Mouse (Mus musculus) kidney, adult 2 months (tissue): ENCODE data around the gene Akap6. TPM values are rescaled to one million over a fixed set of nuclear protein-coding genes. Genes with fewer than 3 reads are reported as not detected.

Experiments
- DNase-seq: peaks from one replicate; pipeline ENCODE4 v3.0.0; 2021
- H3K27ac ChIP-seq: fragments of 200-500 bp; 2 replicates; pipeline ENCODE4 v1.5.1; 2012; ENCODE audit warnings: low read depth, low read length, control low read depth, inconsistent platforms; ENCODE audit not compliant: insufficient read depth
- H3K27me3 ChIP-seq: fragments of 200-500 bp; replicated peaks from 2 replicates; pipeline ENCODE4 v1.6.1; 2012; ENCODE audit warnings: mild to moderate bottlenecking, moderate library complexity, low read length, inconsistent platforms; ENCODE audit not compliant: control insufficient read depth, insufficient read depth
- H3K36me3 ChIP-seq: fragments of 200-500 bp; 2 replicates; pipeline ENCODE4 v1.6.1; 2012; ENCODE audit warnings: mild to moderate bottlenecking, moderate library complexity, low read length, inconsistent platforms; ENCODE audit not compliant: control insufficient read depth, insufficient read depth
- H3K4me1 ChIP-seq: fragments of 200-500 bp; 2 replicates; pipeline ENCODE4 v1.6.1; 2011; ENCODE audit warnings: low read length; ENCODE audit not compliant: control insufficient read depth, insufficient read depth
- H3K4me3 ChIP-seq: fragments of 200-500 bp; 2 replicates; pipeline ENCODE4 v1.5.1; 2011; ENCODE audit warnings: mild to moderate bottlenecking, low read depth, low read length, control low read depth; ENCODE audit not compliant: insufficient read depth
- CTCF ChIP-seq: fragments of 200-500 bp; conservative IDR thresholded peaks from 2 replicates; pipeline ENCODE4 v1.5.1; 2011; ENCODE audit warnings: low read depth, mild to moderate bottlenecking, control low read depth, low read length, moderate library complexity, mixed read lengths; ENCODE audit not compliant: insufficient read depth, insufficient read length
- POLR2A ChIP-seq: fragments of 200-500 bp; IDR thresholded peaks from one replicate; pipeline ENCODE4 v1.6.1; 2011; ENCODE audit warnings: low read depth, low read length, control low read depth
- WGBS: fragments of 180-500 bp; shearing (Covaris S2); methylation state at CpG from one replicate; pipeline ENCODE4 v1.1.7; 2018; 5-methylcytosine and 5-hydroxymethylcytosine counted together
- polyA plus RNA-seq: library from polyadenylated mRNA; depleted of rRNA; stranded (reverse); fragments of >200 nt; gene quantifications from 2 replicates; pipeline ENCODE4 v1.2.3, GENCODE M21; 2012

The Akap6 gene
- polyA plus RNA-seq, 1 experiment = 0.25 TPM

DNA sequence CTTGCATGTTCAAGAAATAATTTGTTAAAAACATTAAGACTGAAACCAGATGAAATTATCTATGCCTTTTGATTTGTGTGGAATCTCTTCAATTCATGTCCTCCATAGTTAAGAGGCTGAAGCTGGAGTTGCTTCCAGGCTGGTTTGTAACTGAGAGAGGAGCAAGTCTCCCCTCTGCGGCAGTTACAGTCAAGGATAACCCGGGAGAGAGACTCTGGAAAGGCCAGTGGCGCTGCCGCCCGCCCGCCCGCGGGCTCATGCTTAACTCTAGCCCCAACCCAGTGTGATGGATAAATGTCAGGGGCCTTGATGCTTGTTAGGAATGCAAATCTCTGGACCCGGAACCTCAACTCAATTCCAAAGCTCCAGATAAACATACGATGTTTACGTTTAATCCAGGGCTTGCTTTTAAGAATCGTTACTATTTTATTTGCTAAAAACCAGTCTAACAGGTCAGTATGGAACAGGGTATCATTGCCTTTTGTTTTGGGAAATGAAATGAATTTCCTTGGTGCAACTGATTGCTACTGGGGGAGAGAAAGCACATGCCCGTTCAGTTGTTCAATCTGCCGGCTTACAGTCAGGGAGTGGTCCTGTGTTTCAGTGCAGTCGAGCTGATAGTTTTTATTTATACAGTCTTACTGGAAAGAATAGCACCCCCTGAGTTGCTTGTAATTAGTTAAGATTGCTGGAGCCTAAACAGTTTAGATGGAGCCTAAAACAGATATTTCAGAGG, 946 bp downstream of the Akap6 start:
- Histone ChIP-seq H3K36me3 (no peaks in the 10 kb centered on the region), H3K4me3 (no peak overlapping the region), H3K27ac (no peak overlapping the region), H3K27me3 (no peaks in the 10 kb centered on the region), H3K4me1 (no peaks in the 10 kb centered on the region)
- DNase-seq = no peak
- WGBS = 63% methylated on average over 15 of the region's 15 CpGs
- TF ChIP-seq CTCF (no peak), POLR2A (no peak)

- no peaks in the 10 kb centered on the region for H3K4me1 ChIP-seq
- DNase-seq = no peak
- H3K27me3 ChIP-seq = no peaks in the 10 kb centered on the region
- TF ChIP-seq POLR2A (no peak), CTCF (no peak)
- no peaks in the 10 kb centered on the region for H3K36me3 ChIP-seq
- no peak overlapping the region for H3K4me3 ChIP-seq
- H3K27ac ChIP-seq = no peak overlapping the region
- WGBS = 41% methylated on average over 15 of the region's 15 CpGs
These were observed 1.6 kb downstream of the Akap6 start for GRCm38 (mm10) chr12:52700697-52701191.

GRCm38 (mm10) chr12:52701201-52701641, 2.0 kb downstream of the Akap6 start:
- H3K4me1 ChIP-seq = no peaks in the 10 kb centered on the region
- no peaks in the 10 kb centered on the region for H3K36me3 ChIP-seq
- H3K4me3 ChIP-seq = peak overlapping the region; percentile 5; the same call in 1 of the 2 replicates
- no peaks in the 10 kb centered on the region for H3K27me3 ChIP-seq
- TF ChIP-seq CTCF = no peak
- no peak for TF ChIP-seq POLR2A
- WGBS = 8% methylated on average over 9 of the region's 9 CpGs
- peak; percentile 2 for DNase-seq
- no peak overlapping the region for H3K27ac ChIP-seq

DNA sequence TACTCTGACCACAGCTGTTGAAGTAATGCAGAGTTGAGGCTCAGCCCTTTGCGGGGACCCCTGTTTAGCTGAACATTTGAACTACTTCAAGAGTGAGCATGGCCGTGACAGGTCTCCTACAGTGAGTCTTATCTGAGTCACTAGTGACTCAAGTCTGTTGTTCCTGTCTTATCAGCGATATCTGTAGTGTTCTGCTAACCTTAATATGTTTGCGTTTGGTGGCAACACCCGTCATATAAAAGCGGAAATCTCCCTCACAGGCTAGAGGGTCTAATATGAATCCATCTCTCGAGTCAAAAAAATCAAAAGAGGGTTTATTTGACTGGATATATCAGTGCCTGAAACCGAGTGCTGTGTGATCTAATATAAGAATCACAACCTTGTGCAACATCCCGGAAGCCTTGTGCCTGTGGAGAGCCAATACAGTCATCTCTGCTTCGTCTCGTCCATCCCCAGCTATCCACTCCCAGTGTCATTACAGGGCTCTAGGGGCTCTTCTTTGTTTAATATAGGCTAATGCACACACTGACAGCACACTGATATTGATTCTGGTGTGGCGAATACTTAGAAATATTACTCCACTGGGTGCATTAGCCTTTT, 3.3 kb downstream of the Akap6 start:
- Histone ChIP-seq H3K4me1 (no peaks in the 10 kb centered on the region), H3K4me3 (no peak overlapping the region), H3K27ac (no peak overlapping the region), H3K36me3 (no peaks in the 10 kb centered on the region), H3K27me3 (no peaks in the 10 kb centered on the region)
- no peak for TF ChIP-seq CTCF
- TF ChIP-seq POLR2A = no peak
- WGBS = 91% methylated on average over 12 of the region's 12 CpGs
- DNase-seq = no peak

- WGBS = 79% methylated on average over 4 of the region's 4 CpGs
- no peak for DNase-seq
- no peak overlapping the region for H3K4me3 ChIP-seq
- H3K27ac ChIP-seq = no peak overlapping the region
- H3K27me3 ChIP-seq = no peaks in the 10 kb centered on the region
- TF ChIP-seq POLR2A (no peak), CTCF (no peak)
- H3K4me1 ChIP-seq = no peaks in the 10 kb centered on the region
- H3K36me3 ChIP-seq = no peaks in the 10 kb centered on the region
These were observed 4.9 kb downstream of the Akap6 start for GRCm38 (mm10) chr12:52704081-52704480.

DNA sequence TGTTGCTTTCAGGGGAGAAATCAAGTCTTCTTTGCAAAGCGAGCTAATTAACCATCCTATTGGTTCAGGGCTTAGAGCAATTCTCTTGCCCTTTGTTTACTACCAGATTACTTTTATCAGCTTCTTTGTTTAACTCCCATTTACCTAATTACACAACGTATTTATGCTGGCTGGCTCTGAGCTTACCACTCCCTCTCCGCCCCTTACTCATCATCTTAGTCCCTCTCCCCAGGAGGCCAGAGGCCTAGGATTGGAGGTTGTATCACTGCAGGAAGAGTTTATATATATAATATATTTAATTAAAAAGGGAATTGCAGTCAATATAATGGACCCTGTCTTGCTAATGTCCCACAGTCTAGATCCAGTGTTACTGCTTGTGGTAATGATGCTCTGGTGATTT, 5.6 kb downstream of the Akap6 start:
- no peak for DNase-seq
- WGBS = 82% methylated on average over 3 of the region's 3 CpGs
- H3K4me1 ChIP-seq = no peaks in the 10 kb centered on the region
- H3K36me3 ChIP-seq = no peaks in the 10 kb centered on the region
- H3K4me3 ChIP-seq = no peak overlapping the region
- H3K27me3 ChIP-seq = no peaks in the 10 kb centered on the region
- no peak for TF ChIP-seq POLR2A
- TF ChIP-seq CTCF = no peak
- no peak overlapping the region for H3K27ac ChIP-seq

GRCm38 (mm10) chr12:52711382-52711781, 12.2 kb downstream of the Akap6 start:
- TF ChIP-seq CTCF (no peak), POLR2A (no peak)
- Histone ChIP-seq H3K27ac (no peak overlapping the region), H3K36me3 (no peaks in the 10 kb centered on the region), H3K4me1 (no peaks in the 10 kb centered on the region), H3K4me3 (no peak overlapping the region), H3K27me3 (no peaks in the 10 kb centered on the region)
- no peak for DNase-seq
- WGBS = 87% methylated on average over 3 of the region's 3 CpGs
